Mouse (Mus musculus): ENCODE results near the gene Wfikkn1.

Gene Wfikkn1

DNA sequence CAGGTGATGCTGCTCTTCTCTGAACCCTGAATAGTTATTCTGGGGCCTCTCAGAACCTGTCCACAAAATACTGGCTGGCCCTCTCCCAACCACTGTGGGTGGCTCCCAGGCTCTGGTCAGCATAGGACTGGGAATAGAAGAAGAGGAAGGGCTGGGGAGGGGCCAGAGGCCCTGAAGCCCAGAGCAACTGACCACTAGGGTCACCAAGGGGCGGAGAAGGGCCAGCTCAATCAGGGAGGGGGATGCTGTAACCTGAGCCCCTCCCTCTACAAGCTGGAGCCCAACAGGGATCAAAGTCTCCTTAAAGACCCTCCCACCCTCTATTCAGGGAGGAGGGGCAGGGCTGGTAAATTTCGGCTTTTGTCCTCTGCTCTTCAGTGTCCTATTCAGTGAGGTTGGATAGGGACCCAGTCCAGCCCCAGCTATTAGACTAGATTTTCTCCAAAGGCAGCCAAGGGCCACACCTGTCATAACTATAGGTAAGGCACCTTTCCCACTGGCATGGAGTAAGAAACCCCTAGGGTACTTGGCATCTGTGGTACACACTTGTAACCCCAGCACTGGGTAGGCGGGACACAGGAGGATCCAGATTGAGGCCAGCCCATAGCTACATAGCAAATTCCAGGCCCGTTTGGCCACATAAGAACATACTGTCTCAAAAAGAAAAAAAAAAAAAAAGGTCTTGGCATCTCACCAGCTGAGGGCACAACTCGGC is at the start of gene Wfikkn1:
Gene Wfikkn1, minus strand, starts transcription at position 663 of the 715 bp plus-strand sequence.
- DNase-seq (ENCODE audit: low read depth, low spot score), result peak; percentile 48

DNA sequence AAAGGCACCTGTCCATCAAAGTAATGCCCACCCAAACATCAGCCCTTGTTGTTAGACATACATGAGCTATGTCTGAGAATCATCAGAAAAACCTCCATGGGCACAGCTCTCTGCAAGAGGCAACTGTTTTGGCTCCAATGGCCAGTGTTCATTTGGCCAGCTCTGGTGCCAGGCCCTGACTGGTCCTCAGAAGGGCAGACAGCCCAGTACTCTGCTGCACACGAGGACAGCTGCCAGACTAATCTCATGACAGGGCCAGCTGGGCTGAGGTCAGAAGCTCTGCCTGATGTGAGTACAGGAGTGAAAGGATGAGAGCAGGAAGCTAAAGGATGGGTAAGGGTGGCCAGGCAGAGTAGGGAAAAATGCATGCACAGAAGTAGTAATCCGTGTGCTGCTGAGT is 44.7 kb upstream of the Wfikkn1 start:
- peak; percentile 95 for DNase-seq (ENCODE audit: low read depth, low spot score)

- peak; percentile 49 for DNase-seq (ENCODE audit: low read depth, low spot score)
Measured at GRCm38 (mm10) chr17:25922120-25922519, 41.5 kb upstream of the Wfikkn1 start.

DNA sequence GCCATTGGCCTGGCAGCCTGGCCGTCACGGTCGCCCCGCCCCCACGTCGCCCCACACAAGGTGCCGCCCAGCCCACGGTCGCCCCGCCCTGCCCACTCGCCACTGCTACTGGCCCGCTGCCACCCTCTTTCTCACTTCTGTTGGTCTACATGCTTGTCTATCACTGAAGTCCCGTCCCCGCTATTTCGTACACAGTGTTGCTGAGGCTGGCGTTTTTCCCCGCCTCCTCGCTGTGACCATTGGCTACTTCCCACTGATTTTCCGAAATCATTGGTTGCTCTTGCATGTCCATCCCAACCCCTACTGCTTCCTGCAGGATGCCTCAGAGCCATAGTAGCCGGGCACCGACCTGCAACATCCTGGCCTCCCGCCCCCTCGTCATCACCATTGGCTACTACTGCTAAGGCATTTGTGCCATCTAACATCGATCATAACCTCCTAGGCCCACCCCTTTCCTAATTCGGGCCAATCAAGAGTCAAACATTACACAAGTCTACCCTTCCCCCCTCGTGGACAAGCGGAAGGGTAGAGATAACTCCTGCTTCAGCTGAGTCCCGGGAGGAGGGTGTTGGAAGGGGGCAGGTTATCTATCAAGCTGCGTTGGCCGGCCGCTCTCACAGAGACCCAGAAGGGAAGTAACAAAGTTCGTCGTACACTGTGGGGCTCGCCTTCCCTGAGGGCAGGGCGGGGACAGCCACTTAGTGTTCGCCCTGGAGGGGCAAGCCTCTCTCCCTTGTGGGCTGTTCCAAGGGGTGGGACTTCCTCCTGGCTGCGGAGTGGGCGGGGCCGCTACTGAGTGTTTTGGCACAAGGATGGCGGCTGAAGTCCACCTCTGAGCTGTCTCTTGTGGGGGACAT is 39.4 kb upstream of the Wfikkn1 start:
- peak; percentile 100 for DNase-seq (ENCODE audit: low read depth, low spot score)

DNA sequence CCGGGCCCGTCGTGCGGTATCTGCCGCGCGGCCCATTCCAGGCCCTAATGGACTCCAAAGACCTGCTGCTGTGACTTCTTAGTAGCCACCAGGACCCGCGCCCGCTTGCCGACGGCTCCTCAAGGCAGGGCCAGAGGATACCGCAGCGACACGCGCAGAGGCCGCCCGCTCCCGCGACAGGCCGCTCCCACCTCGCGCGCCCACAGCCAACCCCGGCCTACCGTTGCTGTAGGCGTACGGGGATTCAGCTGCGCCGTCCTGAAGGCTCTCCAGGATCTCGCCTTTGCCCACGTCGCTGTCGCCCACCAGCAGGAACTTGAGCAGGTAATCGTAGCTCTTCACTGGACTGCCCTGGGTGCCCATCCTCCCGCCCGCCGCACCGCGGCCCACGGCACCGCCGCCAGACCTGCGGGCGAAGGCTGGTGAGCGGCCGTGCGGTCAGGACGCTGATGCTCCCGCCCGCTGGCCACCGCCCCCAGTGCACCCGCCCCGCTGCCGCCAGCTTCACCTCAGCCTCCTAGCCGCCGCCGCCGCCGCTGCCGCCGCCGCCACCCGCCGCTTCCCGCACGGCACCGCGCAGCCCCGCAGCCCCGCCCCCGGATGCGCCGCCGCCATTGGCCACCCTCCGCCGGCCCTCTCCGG is 38.6 kb upstream of the Wfikkn1 start, which contains the start of gene Rab40c:
Gene Rab40c, minus strand, starts transcription at position 584 of the 642 bp plus-strand sequence.
- DNase-seq (ENCODE audit: low read depth, low spot score), result peak; percentile 60

DNA sequence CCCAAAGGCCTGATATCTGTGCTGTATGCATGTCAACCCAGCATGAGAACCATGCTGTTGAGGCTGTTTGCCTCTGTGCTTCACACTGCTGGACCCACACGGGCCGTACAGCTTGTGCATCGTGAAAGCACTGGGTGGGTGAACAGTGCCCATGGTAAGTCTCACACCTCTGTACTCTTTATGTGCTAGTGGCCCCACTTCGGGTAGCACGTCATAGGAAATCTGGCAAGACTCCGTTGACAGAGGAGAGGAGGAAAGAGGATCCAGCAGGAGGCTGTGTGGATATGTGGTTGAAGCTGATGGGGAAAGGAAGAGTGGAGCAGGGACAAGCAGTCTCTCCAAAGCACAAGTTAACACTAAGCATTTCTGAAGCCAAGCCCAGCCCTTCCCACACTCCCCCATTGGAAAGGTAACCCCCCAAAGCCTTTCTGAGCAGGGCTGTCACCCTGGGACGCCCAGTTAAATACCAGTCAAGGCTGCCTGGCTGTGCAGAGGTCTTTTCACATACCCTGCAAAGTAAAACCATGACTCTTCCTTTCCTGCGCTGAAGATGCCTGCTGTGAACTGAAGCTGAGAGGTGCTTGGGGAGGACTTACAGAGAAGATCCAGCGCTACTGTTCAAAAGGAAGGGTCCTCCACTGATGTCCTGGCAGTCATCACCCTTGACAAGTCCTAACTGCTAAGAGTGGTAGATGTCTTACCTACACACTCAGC is 37.5 kb upstream of the Wfikkn1 start:
- no peak for DNase-seq (ENCODE audit: low read depth, low spot score)

DNA sequence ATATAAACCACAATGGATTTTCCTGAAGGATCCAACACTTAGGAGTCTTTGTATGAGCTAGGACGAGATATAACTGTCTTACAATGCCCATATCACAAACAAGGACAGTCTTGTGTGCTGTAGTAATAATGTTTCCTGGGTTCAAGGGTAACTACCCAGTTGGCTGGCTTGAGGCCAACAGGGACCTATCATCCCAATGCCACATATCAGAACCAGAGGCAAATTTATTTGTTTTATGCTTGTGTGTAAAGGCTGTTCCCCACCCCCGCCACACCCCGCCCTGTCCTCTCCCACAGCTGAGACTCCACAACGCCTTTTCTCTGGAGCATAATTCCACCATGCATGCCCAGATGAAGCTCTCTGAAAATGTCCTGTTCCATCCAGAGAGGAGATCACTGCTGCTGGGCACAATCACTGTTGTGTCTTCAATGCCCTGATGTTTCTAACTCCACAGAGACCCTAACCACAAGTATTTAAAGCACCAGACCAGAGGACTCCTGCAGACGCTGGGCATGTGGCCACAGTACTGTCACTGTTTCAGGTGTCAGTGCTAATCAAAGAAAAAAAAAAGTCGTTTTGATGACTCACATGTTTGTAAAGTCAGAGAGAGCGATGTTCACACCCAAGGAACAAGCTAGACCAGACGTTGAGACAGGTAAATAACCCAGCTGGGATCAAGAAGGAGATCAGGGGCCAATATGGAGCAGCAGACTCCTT is 36.4 kb upstream of the Wfikkn1 start:
- DNase-seq (ENCODE audit: low read depth, low spot score), result no peak

DNA sequence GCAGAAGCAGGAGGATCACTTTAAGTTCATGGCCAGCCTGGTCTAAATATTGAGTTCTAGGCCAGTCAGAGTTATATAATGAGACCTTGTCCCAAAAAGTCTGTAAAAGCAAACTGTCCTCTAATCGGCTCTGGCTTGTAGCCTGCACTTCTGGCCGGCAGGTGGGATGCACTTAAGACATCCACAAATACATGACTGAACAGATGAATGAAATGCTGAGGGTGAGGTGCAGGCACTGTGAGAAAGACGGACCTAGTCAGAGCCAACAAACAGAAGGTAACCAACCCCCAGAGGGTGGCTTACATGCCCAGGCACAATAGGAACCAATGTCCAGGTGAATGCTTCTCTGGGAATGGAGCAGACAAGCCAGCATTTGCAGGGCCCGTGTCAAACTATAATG is 33.6 kb upstream of the Wfikkn1 start:
- peak; percentile 59 for DNase-seq (ENCODE audit: low read depth, low spot score)

DNA sequence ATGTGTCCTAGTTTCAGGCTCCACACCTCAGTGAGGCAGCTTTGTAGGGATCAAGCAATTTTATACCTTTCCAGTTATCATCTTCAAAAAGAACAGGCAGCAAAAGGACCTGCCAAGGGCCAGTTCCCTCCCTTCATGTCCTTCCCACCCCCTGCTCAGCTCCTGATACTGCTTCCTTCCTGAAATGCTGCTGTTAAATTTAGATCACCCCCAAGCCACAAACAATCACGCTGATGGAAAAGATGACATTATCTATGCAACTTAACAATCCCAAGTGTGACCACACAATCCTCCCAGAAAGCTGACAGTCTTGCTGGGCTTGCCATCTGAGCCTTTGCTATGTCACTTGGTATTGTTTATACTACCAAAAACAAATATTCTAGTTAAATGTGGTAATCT is 33.2 kb upstream of the Wfikkn1 start:
- DNase-seq (ENCODE audit: low read depth, low spot score), result peak; percentile 64

DNA sequence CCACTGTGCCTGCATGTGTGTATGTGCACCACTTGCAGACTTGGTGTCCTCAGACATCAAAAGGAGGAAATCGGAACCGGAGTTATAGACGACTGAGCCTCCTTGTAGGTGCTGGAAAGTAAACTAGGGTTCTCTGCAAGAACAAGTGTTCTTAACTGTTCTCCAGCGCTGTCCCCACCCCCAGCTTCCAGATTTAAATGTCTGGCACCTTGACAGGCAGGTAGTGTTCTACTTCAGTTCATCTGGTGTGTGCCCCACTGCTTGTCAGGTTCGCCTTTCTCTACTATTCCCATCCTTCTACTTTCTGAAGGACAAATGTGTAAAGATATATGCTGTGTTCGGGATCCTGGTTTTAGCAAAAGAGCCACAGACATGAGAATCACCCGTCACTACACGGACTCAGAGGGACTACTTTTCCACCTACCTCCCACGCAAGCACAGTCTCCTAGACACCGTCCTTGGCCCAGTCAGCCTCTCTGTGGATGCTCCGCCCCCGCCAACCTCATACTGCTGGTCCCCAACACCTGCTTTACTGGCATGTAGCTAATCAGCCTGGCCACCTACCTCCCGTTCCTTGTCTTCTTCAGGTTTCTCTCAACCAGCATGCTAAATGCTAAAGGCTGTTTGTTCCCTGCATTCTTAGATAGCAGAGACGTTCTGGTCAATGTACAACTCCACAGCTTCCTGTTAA is 32.7 kb upstream of the Wfikkn1 start:
- peak; percentile 95 for DNase-seq (ENCODE audit: low read depth, low spot score)

DNA sequence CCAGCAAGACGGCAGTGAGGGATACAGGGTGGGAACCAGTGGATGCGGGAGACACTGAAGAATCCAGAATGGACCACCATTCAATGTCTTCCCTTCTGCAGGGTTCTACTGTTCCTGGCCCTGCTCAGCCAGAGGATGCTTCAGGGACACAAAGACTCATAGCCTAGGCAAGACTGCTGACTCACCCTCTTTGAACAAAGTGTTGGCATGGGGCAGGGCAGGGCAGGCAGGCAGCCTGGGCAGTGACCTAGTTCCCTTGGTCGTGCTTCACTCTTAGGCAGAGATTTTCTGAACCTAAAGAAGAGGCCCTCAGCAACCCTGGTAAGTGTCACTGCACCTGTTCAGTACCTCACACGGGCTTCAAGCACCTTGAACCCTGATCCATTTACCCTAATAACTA is 31.2 kb upstream of the Wfikkn1 start:
- DNase-seq (ENCODE audit: low read depth, low spot score), result peak; percentile 93

DNA sequence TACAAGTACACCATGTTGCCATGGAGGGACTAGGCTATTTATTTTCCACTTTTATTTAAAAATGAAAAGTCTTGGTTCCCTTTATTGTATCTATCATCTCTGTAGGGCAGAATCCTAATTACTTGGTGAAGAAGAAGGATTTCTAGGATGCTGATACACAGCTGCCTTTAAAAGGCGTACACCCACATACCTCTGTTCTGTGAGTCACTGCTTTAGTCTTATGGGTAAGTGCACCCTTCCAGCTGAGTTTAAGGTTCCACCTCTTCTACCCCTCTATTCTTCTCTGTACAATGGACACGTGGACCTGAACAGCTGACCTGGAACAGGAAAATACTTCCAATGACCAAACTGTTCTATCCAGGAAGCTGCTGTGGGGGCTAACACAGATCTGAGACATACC is 27.0 kb upstream of the Wfikkn1 start:
- peak; percentile 65 for DNase-seq (ENCODE audit: low read depth, low spot score)

GRCm38 (mm10) chr17:25903061-25903460 is 22.4 kb upstream of the Wfikkn1 start:
- no peak for DNase-seq (ENCODE audit: low read depth, low spot score)

DNA sequence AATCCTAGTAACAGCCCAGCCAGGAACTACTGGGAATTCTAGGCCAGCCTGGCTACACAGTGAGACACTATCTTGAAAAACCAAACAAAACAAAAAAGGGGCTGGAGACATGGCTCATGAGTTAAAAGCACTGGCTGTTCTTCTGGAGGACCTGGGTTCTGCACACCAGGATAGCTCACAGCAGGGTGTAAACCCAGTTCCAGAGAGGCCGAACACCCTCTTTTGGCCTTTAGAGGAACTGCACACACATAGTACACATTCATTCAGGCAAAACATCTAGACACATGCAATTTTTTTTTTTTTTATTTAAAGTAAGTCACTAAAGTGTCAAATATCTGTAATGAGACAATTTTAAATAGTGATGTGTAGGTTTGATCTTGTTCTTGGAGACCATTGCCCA is 19.5 kb upstream of the Wfikkn1 start:
- no peak for DNase-seq (ENCODE audit: low read depth, low spot score)

GRCm38 (mm10) chr17:25895891-25896290 is 15.2 kb upstream of the Wfikkn1 start:
- DNase-seq (ENCODE audit: low read depth, low spot score), result no peak

GRCm38 (mm10) chr17:25895415-25895814 is 14.8 kb upstream of the Wfikkn1 start:
- peak; percentile 51 for DNase-seq (ENCODE audit: low read depth, low spot score)

- DNase-seq (ENCODE audit: low read depth, low spot score), result peak; percentile 91
Measured at GRCm38 (mm10) chr17:25893975-25894617, 13.4 kb upstream of the Wfikkn1 start.

DNA sequence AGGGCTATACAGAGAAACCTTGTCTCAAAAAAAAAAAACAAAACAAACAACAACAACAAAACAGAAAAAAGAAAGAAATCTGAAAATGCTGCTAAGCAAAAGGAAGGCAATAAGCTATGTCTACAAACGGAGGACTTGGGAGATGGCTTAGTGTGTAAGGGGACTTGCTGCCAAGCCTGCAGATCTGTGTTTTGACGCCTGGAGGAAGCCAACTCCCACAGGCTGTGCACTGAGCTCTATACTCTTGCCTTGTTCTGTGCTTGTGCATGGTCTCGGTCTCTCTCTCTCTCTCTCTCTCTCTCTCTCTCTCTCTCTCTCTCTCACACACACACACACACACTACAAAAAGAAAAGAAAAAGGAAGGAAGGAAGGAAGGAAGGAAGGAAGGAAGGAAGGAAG is 8.2 kb upstream of the Wfikkn1 start:
- DNase-seq (ENCODE audit: low read depth, low spot score), result peak; percentile 74

GRCm38 (mm10) chr17:25887467-25887866 is 6.8 kb upstream of the Wfikkn1 start:
- no peak for DNase-seq (ENCODE audit: low read depth, low spot score)

DNA sequence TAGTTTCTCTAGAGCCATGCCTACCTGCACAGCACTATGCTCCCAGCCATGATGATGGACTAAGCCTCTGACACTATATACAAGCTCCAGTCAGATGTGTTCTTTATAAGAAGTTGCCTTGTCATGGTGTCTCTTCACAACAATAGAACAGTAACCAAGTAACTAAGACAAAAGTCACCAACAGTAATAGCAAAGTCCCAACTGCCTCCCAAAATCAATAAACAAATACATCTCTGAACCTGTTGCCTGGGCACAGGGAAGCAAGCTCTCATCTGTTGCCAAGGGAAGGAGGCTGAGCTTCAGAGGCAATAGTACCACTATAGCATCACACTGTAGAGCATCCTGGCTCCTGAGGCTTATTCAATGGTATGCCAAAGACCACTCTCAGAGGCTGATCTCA is 6.1 kb upstream of the Wfikkn1 start:
- DNase-seq (ENCODE audit: low read depth, low spot score), result no peak

Measured in brain, adult 2 months (tissue).